Mouse (Mus musculus): ENCODE measurements around the gene Uqcc3.
A peak's percentile ranks its signal among the peaks of the same experiment; 100 is the strongest.
"Not testable (repeated sequence)": the region's sequence is repeated elsewhere in the genome, so short reads cannot be mapped to it uniquely, and the experiment has no call there.

Gene Uqcc3

DNA sequence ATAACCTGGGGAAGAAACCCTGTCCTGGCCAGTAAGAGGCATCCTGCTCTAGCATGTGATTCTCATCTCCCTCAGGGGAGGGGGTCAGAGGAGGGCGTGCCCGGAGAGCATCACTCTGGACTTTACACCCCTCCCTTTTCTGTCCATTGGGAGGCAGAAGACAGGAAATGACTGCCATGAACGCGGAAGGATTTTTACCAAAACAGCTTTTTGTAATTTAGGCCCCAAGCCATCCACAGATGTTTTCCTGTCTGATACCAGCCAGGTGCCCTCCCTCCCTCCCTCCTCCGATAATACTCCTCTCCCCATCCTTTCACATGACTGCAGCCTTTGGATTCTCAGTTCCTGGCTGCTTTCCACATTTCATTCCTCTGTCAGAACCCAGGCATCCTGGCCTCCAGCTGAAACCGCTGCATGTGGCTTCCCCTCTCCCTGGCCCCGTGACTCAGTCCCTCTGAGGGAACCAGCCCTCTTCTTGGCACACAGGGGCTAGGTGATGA, 30.3 kb downstream of the Uqcc3 start, which contains the start of gene Lrrn4cl:
TSS of gene Lrrn4cl (plus strand) at position 367 of the 500 bp plus-strand sequence.
- DNase-seq (ENCODE audit: low read depth, low spot score): peak; percentile 85

DNA sequence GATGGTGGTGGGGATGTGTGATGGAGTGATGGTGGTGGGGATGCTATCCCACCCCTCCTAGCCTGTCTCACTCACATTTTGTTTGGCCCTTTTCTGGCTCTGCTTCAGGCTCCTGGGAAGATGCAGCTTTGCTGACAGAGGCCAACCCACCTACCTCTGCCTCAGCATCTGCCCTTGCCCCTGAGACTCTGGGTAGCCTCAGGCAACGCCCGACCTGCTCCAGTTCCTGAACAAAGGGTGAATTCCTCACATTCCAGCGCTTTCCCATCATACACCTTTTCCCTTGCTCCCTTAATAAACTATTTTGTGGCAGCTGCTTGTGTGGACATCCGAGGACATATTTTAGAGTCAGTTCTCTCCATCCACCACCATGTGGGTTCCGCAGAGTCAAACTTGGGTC, 32.4 kb downstream of the Uqcc3 start:
- peak; percentile 76 for DNase-seq (ENCODE audit: low read depth, low spot score)

DNA sequence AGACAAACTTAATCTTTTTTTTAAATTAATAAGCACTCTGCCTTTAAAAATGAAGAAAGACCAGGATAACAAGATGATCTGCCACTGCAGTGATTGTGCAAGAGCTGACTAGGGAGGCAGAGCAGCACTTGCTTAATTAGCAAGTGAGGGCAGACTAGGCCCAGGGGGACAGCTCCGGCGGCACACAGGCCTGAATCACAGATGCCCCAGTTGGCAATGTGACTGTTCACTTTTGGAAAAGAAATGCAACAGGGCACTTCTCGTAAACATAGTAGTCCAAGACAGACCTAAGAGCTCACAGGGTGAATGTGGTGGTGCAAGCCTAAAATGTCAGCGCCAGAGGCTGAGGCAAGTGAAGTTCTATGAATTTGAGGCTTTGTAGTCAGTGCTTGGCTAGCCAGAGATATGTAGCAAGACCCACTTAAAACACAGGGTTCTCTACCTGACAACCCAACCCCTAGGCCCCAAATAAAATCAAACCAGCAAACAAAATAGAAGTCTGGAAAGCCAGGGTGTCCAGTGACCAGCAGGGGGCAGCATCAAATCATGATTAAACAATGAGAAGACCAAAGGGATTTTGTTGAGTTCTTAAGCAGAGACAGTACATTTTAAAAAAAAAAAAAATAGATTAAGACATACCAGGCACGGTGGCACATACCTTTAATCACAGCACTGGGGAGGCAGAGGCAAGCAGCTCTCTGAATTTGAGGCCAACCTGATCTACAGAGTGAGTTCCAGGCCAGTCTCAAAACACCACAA, 36.2 kb downstream of the Uqcc3 start:
- DNase-seq (ENCODE audit: low read depth, low spot score): peak; percentile 86

- no peak for DNase-seq (ENCODE audit: low read depth, low spot score)
Measured at GRCm38 (mm10) chr19:8842961-8843360, 37.8 kb downstream of the Uqcc3 start.

GRCm38 (mm10) chr19:8841012-8841411, 39.7 kb downstream of the Uqcc3 start:
- no peak for DNase-seq (ENCODE audit: low read depth, low spot score)

DNA sequence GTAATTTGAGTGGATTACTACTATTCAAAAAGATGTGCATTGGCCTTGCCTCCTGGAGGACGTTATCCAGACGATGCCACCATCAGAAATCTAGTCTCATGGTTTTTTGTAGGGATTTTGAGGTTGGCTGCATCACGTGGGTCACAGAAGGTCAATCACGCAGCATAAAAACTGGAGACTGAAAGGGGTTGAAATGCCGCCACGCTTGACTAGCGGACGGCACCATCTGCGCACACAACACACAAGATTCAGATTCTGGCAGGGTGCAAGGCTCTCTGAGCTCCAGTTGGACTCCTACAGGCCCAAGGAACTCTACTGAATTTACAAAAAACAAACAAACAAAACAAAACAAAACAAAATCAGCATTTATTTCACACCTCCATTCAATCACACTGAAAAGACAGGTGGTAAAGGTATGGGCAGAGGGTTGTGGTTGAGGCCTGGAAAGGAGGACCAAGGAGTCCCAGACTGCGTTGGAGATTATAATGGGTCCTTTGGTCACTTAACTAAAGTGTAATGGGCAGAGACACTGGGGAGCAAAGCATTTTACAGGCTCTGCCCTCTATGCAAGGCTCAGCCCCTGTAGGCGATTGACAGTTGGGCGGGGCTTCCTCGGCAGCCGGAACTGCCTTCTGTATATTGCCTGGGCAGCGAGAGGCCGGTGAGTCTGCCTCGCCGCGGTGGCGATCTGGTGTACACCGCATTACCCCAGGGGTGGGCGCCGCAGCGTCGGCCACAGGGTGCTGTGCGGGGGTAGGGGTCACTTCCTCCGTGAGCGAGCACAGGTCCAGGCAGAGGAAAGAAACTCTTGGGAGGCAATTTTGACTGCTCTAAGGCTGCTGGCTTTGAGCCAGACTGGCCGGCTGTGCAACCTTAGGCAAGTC, 40.6 kb downstream of the Uqcc3 start:
- peak; percentile 56 for DNase-seq (ENCODE audit: low read depth, low spot score)

GRCm38 (mm10) chr19:8839103-8839907, 41.4 kb downstream of the Uqcc3 start, which contains the start of gene Gng3:
Gng3 (minus strand) TSS chr19:8839194.
- peak; percentile 81 for DNase-seq (ENCODE audit: low read depth, low spot score)

- DNase-seq (ENCODE audit: low read depth, low spot score): no peak
Measured at GRCm38 (mm10) chr19:8838041-8838730, 42.5 kb downstream of the Uqcc3 start.

DNA sequence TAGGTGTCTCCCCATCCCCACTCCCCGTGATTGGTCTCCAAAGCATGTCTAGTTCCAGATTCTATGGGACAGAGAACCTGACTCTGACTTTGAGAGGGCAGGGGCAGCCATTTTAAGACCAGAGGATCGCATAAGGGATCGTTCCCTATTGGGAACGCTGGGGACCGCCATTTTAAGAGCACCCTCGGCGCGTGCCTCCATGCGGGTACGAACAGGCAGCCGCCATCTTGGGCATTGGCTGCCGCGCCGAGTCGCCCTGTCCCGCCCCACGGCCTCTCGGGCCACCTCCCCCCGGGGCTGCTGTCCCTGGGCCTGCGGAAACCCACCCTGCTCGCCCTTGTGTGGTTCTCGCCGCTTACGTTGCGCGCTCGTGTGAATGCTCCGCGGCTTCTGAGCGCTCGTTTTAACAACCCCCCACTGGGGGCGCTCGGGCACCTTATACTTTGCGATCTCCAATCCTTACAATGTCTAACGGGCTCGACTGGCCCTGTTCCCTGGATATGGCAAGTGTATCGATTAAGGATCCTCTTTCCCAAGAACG, 43.4 kb downstream of the Uqcc3 start, which contains the start of gene Bscl2:
TSS of gene Bscl2 (plus strand) at position 217 of the 541 bp plus-strand sequence.
- DNase-seq (ENCODE audit: low read depth, low spot score): peak; percentile 95

DNA sequence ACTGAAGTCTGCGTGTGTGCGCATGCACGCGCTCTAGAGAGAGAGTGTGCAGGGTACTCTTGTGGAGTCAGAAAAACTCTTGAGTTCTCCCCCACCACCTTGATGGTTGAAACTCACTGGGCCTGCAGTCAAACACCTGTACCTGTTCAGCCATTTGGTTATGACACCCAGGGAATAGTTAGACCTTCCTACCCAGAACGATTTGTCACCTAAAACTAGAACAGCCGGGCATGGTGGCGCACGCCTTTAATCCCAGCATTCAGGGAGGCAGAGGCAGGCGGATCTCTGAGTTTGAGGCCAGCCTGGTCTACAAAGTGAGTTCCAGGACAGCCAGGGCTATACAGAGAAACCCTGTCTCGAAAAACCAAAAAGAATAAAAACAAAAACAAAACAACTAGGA, 44.4 kb downstream of the Uqcc3 start:
- not testable (repeated sequence) for DNase-seq (ENCODE audit: low read depth, low spot score)

GRCm38 (mm10) chr19:8832971-8833370, 47.8 kb downstream of the Uqcc3 start:
- DNase-seq (ENCODE audit: low read depth, low spot score): no peak

- DNase-seq (ENCODE audit: low read depth, low spot score): peak; percentile 42
Measured at GRCm38 (mm10) chr19:8831262-8831661, 49.5 kb downstream of the Uqcc3 start.

DNA sequence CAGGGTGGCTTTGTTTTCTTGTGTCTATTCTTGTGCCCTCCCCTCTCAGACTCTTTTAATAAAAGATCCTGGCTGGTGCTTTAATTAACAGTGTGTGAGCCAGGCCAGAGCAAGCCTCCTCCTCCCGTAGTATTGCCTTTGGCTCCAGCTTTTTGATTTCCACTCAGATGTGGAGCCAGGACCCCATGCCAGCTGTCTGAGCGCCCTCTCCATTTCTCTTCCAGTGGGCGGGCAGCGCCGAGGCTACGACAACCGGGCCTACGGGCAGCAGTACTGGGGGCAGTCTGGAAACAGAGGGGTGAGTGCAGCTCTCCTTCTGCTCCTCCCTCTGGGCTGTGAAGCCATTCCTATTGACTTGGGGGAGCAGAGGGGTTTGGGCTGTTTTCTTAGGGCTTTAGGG, 50.1 kb downstream of the Uqcc3 start:
- no peak for DNase-seq (ENCODE audit: low read depth, low spot score)

Measured in ZHBTc4 (cell line).